Mouse (Mus musculus) C2C12 (cell line): ENCODE measurements around the gene Lhx9.

Source experiments
- CEBPB ChIP-seq: IDR thresholded peaks from one replicate; pipeline ENCODE4 v1.6.1; 2011; ENCODE audit warnings: low read depth, mild to moderate bottlenecking, control low read depth, moderate library complexity
- CTCF ChIP-seq: IDR thresholded peaks from one replicate; pipeline ENCODE4 v1.5.1; 2011; ENCODE audit not compliant: control insufficient read depth, insufficient read depth, insufficient read length
- MAX ChIP-seq: IDR thresholded peaks from one replicate; pipeline ENCODE4 v1.6.1; 2011; ENCODE audit warnings: mild to moderate bottlenecking, control low read depth
- MYOD1 ChIP-seq: IDR thresholded peaks from one replicate; pipeline ENCODE4 v1.6.1; 2011; ENCODE audit warnings: low read depth; ENCODE audit not compliant: control insufficient read depth, insufficient read length

DNA sequence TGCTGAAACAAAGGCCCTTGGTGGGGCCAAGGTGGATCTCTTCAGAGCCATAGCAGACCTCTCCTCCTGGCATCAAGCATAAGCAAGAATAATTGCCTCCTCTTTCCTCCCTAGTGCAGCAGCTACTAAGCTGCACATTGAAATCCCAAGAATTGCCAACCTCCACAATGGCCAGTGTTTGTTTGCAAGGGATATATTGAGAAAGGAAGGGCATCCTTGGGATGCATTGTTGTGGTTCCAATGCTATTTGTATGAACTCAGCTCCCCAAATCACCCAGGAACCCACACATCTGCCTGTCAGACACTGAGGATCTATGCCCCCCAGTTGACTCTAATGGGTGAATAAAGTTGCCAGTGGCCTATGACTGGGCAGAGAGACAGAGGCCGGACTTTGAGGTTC lies 2.4 kb upstream of the Lhx9 start:
- TF ChIP-seq CTCF = no peak
- no peak for TF ChIP-seq CEBPB
- no peak for TF ChIP-seq MAX
- TF ChIP-seq MYOD1 = no peak
